Mouse (Mus musculus) thymus, postnatal 10 days (tissue): ENCODE measurements around the gene Clec1b.

Experiments used
- DNase-seq, 2 experiments: peaks; one replicate each; pipeline ENCODE4 v3.0.0; 2021; ENCODE audit warnings: low spot score in 2 of 2

The Clec1b gene

GRCm38 (mm10) chr6:129408562-129408961, 11.5 kb downstream of the Clec1b start, which contains the start of gene Clec9a:
TSS of gene Clec9a (plus strand) at chr6:129408862.
- no peak for DNase-seq

- DNase-seq = no peak
Observed at GRCm38 (mm10) chr6:129414177-129414576, 17.1 kb downstream of the Clec1b start.

GRCm38 (mm10) chr6:129422311-129422710, 25.2 kb downstream of the Clec1b start:
- DNase-seq = no peak

- DNase-seq = no peak
Observed at GRCm38 (mm10) chr6:129423040-129423733, 26.1 kb downstream of the Clec1b start.

GRCm38 (mm10) chr6:129423734-129424072, 26.6 kb downstream of the Clec1b start:
- peak; percentile 19 to 64 for DNase-seq

- DNase-seq = no peak
Observed at GRCm38 (mm10) chr6:129425217-129425616, 28.1 kb downstream of the Clec1b start.

GRCm38 (mm10) chr6:129425812-129426211, 28.7 kb downstream of the Clec1b start:
- DNase-seq = no peak

- DNase-seq = no peak
Observed at GRCm38 (mm10) chr6:129427281-129427680, 30.2 kb downstream of the Clec1b start.

- no peak for DNase-seq
Observed at GRCm38 (mm10) chr6:129434239-129434638, 37.1 kb downstream of the Clec1b start.

- DNase-seq = no peak
Observed at GRCm38 (mm10) chr6:129436025-129436424, 38.9 kb downstream of the Clec1b start.

- DNase-seq = no peak
Observed at GRCm38 (mm10) chr6:129438033-129438432, 40.9 kb downstream of the Clec1b start.

GRCm38 (mm10) chr6:129449743-129450142, 52.6 kb downstream of the Clec1b start:
- DNase-seq = no peak

- no peak for DNase-seq
Observed at GRCm38 (mm10) chr6:129451411-129452039, 54.4 kb downstream of the Clec1b start, which contains the start of gene Clec1a. TSS of gene Clec1a (minus strand) at chr6:129452000.
